Mouse (Mus musculus): ENCODE measurements around the gene Anapc16.

GRCm38 (mm10) chr10:60031562-60031961 lies 28.6 kb upstream of the Anapc16 start:
- TF ChIP-seq CTCF (conservative IDR thresholded peaks at IDR 0.05; ENCODE audit: insufficient read depth, insufficient read length, low read depth, low read length) (no peak), POLR2A (IDR thresholded peaks at IDR 0.05; ENCODE audit: low read depth, low read length) (no peak)
